Mouse (Mus musculus) heart, adult 2 months (tissue): Measurements from ENCODE around the gene Nap1l1.

Experiments
- CTCF ChIP-seq: fragments of 200-600 bp; IDR thresholded peaks from 2 replicates; pipeline ENCODE4 v1.8.1; 2022; ENCODE audit warnings: antibody characterized with exemption, mild to moderate bottlenecking, moderate library complexity
- EP300 ChIP-seq: fragments of 200-500 bp; IDR thresholded peaks from 2 replicates; pipeline ENCODE4 v1.6.1; 2011; ENCODE audit warnings: low read depth, low read length, control low read depth; ENCODE audit not compliant: insufficient read depth
- POLR2A ChIP-seq: fragments of 200-500 bp; IDR thresholded peaks from 2 replicates; pipeline ENCODE4 v1.6.1; 2011; ENCODE audit warnings: mild to moderate bottlenecking, low read depth, low read length, control low read depth; ENCODE audit not compliant: insufficient read depth

DNA sequence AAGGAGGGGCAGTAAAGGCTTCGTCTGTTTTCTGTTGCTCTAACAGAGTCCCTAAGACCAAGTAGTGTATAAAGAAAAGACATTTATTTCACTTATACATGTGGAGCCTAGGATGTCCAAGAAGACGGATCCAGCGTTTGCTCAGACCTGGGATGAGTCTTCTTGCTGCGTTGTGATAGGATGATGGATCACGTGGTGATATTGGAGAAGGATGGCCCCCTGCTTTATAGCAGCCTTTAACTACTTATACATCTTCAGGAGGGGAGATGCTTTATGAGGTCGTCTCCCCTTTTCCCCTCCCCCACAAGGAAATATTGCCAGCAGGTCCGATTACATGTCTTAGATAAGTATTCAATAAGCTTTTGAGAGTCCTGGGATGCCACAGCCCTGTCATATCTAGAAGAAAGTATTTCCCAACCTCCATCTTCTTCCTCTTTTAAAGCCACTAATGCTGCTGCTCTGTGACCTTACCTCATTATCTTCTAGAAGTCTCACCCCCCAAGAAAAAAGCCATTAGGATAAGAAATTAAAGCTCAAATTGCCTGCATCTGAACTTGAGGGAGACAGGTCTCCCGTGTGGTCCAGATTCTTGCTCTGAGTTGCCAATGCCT is 18.2 kb upstream of the Nap1l1 start:
- TF ChIP-seq CTCF (no peak), POLR2A (no peak), EP300 (no peak)
